Mouse (Mus musculus) ES-E14 (cell line): ENCODE measurements at regions not wholly inside any gene's neighbourhood (a gene's known extent, or its start where the extent isn't known, plus 50 kb on each side); places are given as distances from the start of the nearest gene placed in this dataset.

Source experiments
- CHD2 ChIP-seq: IDR thresholded peaks from 2 replicates; pipeline ENCODE4 v1.6.1; 2014; ENCODE audit warnings: mild to moderate bottlenecking, low read depth, low read length, inconsistent platforms
- HCFC1 ChIP-seq: IDR thresholded peaks from 2 replicates; pipeline ENCODE4 v1.6.1; 2012; ENCODE audit warnings: low read length, inconsistent platforms, borderline replicate concordance; ENCODE audit not compliant: insufficient read depth
- MAFK ChIP-seq: IDR thresholded peaks from 2 replicates; pipeline ENCODE4 v1.6.1; 2014; ENCODE audit warnings: mild to moderate bottlenecking, low read depth, low read length, inconsistent platforms; ENCODE audit not compliant: insufficient read depth
- ZC3H11A ChIP-seq: IDR thresholded peaks from 2 replicates; pipeline ENCODE4 v1.6.1; 2012; ENCODE audit warnings: low read depth, mild to moderate bottlenecking, inconsistent platforms, low read length, borderline replicate concordance
- ZNF384 ChIP-seq: IDR thresholded peaks from 2 replicates; pipeline ENCODE4 v1.6.1; 2012; ENCODE audit warnings: low read depth, low read length, inconsistent platforms

GRCm38 (mm10) chr11:56726161-56726560 is 285.0 kb upstream of the Gria1 start:
- TF ChIP-seq ZNF384, result no peak
- TF ChIP-seq ZC3H11A, result no peak
- no peak for TF ChIP-seq MAFK
- TF ChIP-seq HCFC1, result no peak
- no peak for TF ChIP-seq CHD2
